Mouse (Mus musculus): ENCODE results near the gene Plac1. TPM values are rescaled to one million over a fixed set of nuclear protein-coding genes. Genes with fewer than 3 reads are reported as not detected.

Plac1 gene
- polyA plus RNA-seq, 1 experiment from 2014 or later = 4.6 TPM

DNA sequence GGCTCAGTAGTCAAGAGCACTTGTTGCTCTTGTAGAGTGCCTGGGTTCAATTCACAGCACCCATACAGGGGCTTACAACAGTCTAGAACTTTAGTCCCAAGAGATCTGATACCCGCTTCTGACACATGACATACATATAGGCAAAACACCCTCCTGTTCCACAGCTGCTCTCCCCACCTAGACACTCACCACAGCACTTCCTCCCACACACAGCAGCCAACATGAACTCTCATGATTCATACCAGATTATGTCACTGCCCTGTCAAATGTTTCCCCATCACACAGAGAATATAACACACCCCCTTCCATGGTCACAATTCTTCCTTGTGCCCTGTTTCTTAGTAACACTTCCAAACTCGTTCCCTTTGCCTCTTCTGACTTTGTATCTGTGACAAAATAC lies 71.3 kb downstream of the Plac1 start:
- H3K9me3 ChIP-seq (replicated peaks; ENCODE audit: control insufficient read depth, low read length) = no peaks in the 10 kb centered on the region
- no peaks in the 10 kb centered on the region for H3K36me3 ChIP-seq (ENCODE audit: control insufficient read depth, insufficient read depth)
- no peak for ATAC-seq (replicated peaks; ENCODE audit: extremely low read depth, insufficient read depth, low FRiP score)
- no peak overlapping the region for H3K9ac ChIP-seq (ENCODE audit: low read length)
- 70% methylated on average over 2 of the region's 2 CpGs for WGBS
- no peak overlapping the region for H3K4me3 ChIP-seq (ENCODE audit: low read length)
- no peak overlapping the region for H3K4me2 ChIP-seq (ENCODE audit: low read depth, low read length)
- H3K27me3 ChIP-seq (ENCODE audit: control insufficient read depth, insufficient read depth, low read length) = no peaks in the 10 kb centered on the region
- H3K4me1 ChIP-seq (ENCODE audit: control insufficient read depth, insufficient read depth, low read length) = peaks cover 15% of the 10 kb centered on the region; the same call in 1 of the 2 replicates
- no peak overlapping the region for H3K27ac ChIP-seq (ENCODE audit: low read length)

DNA sequence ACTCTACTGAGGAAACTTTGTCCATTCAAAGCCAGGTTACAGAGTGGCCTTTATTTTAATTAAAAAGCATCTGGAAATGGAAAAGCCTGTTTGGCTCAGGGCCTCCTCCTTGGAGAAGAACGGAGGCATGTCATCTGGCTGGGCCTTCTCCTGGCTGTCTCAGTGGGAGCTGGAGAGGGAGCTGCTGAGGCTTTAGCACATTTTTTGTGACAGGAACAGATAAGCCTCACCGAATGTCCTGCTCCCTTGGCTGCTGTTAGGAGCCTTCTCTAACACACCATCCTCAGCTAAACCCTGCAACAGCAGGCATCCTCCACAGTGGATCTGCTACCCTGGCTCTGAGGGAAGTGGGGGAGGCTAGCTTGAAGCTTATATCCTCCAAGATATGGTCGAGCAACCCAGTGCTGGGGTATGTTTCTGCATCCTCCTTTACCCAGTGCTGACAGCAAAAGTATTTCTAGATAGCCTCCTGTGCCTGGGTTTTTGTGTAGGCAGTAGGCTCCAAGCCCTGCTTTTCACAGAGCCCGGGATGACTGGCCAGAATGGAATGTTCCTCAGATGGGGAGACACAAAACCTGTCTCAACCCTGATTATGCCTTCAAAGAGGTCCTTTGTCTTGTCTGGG lies 72.9 kb downstream of the Plac1 start:
- WGBS = 22% methylated on average over 4 of the region's 4 CpGs

DNA sequence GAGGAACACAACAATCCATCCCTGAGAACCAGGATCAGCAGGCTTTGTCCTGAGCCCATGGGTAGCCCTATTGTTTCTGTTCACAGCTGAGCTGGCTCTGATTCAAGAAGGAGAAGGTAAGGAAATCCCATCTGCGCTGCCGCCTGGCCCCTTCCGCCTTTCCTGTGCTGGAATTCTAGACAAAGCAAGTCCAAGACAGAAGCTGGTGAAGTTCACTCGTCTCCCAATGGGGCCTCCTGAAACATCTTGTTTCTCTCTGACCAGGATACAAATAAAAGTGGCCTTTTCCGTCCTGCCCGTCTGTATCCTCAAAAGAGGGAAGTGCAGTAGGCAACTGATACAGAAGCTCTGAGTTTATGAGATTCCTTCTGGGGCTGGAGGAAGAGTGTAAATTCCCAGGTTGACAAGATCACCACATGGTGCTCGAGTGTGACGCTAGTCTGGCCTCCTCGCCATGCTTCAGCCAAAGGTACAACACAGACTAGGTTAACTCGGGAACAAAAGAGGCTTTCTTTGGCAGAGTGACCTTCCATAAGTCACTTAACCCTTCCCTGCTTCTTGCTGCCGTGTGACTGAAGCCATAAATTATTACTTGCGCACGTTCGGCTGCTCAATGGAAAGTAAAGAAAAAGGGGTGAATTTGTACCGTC lies 73.5 kb downstream of the Plac1 start:
- no peak for ATAC-seq (replicated peaks; ENCODE audit: extremely low read depth, insufficient read depth, low FRiP score)
- no peaks in the 10 kb centered on the region for H3K27me3 ChIP-seq (ENCODE audit: control insufficient read depth, insufficient read depth, low read length)
- no peak overlapping the region for H3K4me3 ChIP-seq (ENCODE audit: low read length)
- H3K9me3 ChIP-seq (replicated peaks; ENCODE audit: control insufficient read depth, low read length) = no peaks in the 10 kb centered on the region
- H3K27ac ChIP-seq (ENCODE audit: low read length) = peak overlapping the region; percentile 81
- peaks cover 25% of the 10 kb centered on the region for H3K4me1 ChIP-seq (ENCODE audit: control insufficient read depth, insufficient read depth, low read length)
- H3K4me2 ChIP-seq (ENCODE audit: low read depth, low read length) = no peak overlapping the region
- 47% methylated on average over 15 of the region's 15 CpGs for WGBS
- no peak overlapping the region; the same call in 1 of the 2 replicates for H3K9ac ChIP-seq (ENCODE audit: low read length)
- no peaks in the 10 kb centered on the region for H3K36me3 ChIP-seq (ENCODE audit: control insufficient read depth, insufficient read depth)

More for the DNA sequence above, 72.9 kb downstream of the Plac1 start:
- Histone ChIP-seq H3K27ac (ENCODE audit: low read length) (peak overlapping the region; percentile 81), H3K9ac (ENCODE audit: low read length) (no peak overlapping the region; the same call in 1 of the 2 replicates), H3K36me3 (ENCODE audit: control insufficient read depth, insufficient read depth) (no peaks in the 10 kb centered on the region), H3K4me3 (ENCODE audit: low read length) (no peak overlapping the region), H3K4me1 (ENCODE audit: control insufficient read depth, insufficient read depth, low read length) (peaks cover 19% of the 10 kb centered on the region), H3K4me2 (ENCODE audit: low read depth, low read length) (no peak overlapping the region), H3K9me3 (replicated peaks; ENCODE audit: control insufficient read depth, low read length) (no peaks in the 10 kb centered on the region), H3K27me3 (ENCODE audit: control insufficient read depth, insufficient read depth, low read length) (no peaks in the 10 kb centered on the region)
- ATAC-seq (replicated peaks; ENCODE audit: extremely low read depth, insufficient read depth, low FRiP score) = peak; percentile 84

DNA sequence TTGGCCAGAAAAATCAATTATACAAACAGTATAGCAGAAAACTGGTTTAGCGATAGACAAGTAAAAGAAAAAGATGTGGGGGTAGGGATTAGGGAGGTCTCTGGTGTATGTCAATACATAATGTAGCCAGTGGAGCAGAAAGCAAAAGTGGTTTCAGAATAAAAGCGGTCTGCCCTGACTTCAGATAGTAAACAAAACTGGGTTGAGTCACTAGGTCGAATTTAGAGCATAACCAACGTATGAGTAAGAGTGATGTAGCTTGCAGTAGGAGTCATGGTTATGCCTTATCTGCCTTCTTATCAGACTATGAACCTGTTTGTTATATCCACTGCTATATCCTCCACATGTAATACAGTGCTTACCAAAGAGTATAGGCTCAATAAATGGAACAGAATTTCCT lies 77.3 kb downstream of the Plac1 start:
- H3K4me1 ChIP-seq (ENCODE audit: control insufficient read depth, insufficient read depth, low read length) = peaks cover 32% of the 10 kb centered on the region
- H3K4me2 ChIP-seq (ENCODE audit: low read depth, low read length) = no peak overlapping the region
- H3K9ac ChIP-seq (ENCODE audit: low read length) = no peak overlapping the region
- H3K36me3 ChIP-seq (ENCODE audit: control insufficient read depth, insufficient read depth) = no peaks in the 10 kb centered on the region
- ATAC-seq (replicated peaks; ENCODE audit: extremely low read depth, insufficient read depth, low FRiP score) = no peak
- WGBS = 58% methylated on average over 4 of the region's 4 CpGs
- peak overlapping the region; percentile 67; the same call in 1 of the 2 replicates for H3K27ac ChIP-seq (ENCODE audit: low read length)
- no peak overlapping the region for H3K4me3 ChIP-seq (ENCODE audit: low read length)
- H3K9me3 ChIP-seq (replicated peaks; ENCODE audit: control insufficient read depth, low read length) = no peaks in the 10 kb centered on the region
- H3K27me3 ChIP-seq (ENCODE audit: control insufficient read depth, insufficient read depth, low read length) = no peaks in the 10 kb centered on the region

DNA sequence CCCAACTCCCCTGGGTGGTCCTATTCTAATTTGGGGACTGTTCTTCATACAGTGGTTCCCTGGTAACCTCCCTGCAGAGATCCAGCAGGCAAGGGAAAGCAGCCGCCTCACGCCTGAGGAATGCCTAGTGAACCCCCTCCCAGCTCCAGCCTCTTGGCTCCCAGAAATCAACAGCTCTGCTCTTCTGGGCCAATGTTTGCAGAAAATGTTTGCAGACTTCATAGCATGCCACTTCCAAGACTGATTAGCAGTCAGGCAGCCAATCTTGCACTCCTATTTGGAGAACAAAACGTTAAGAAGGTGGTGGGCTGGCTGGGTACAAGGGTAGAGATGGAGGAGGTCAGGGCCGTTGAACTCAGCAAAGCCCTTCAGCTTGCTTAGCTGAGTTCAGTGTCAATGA lies 78.3 kb downstream of the Plac1 start:
- no peaks in the 10 kb centered on the region for H3K36me3 ChIP-seq (ENCODE audit: control insufficient read depth, insufficient read depth)
- no peak overlapping the region for H3K4me3 ChIP-seq (ENCODE audit: low read length)
- H3K9ac ChIP-seq (ENCODE audit: low read length) = no peak overlapping the region
- peaks cover 25% of the 10 kb centered on the region for H3K4me1 ChIP-seq (ENCODE audit: control insufficient read depth, insufficient read depth, low read length)
- H3K27ac ChIP-seq (ENCODE audit: low read length) = peak overlapping the region; percentile 67
- peak; percentile 45 for ATAC-seq (replicated peaks; ENCODE audit: extremely low read depth, insufficient read depth, low FRiP score)
- no peak overlapping the region for H3K4me2 ChIP-seq (ENCODE audit: low read depth, low read length)
- H3K9me3 ChIP-seq (replicated peaks; ENCODE audit: control insufficient read depth, low read length) = no peaks in the 10 kb centered on the region
- no peaks in the 10 kb centered on the region for H3K27me3 ChIP-seq (ENCODE audit: control insufficient read depth, insufficient read depth, low read length)
- WGBS = 14% methylated on average over 4 of the region's 4 CpGs

DNA sequence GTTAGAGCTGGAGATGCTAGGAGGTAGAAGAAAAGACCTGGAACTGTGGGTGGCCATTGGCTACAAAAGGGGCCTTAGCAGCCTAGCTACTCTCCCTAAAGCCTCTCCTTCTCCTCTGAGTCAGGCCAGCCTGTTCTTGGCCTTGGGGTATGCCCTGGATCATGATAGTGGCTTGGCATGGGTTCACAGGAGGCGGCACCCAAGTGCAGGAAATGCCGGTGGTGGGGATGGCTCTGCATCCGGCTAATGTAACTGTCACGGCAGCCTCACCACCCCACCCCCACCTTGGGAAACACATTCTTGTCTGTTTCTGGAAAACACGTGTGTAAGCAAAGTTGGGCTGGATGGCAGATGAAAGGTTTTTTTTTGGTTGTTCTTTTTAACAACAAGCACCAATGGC lies 78.8 kb downstream of the Plac1 start:
- Histone ChIP-seq H3K9me3 (replicated peaks; ENCODE audit: control insufficient read depth, low read length) (no peaks in the 10 kb centered on the region), H3K4me1 (ENCODE audit: control insufficient read depth, insufficient read depth, low read length) (peaks cover 22% of the 10 kb centered on the region), H3K36me3 (ENCODE audit: control insufficient read depth, insufficient read depth) (no peaks in the 10 kb centered on the region), H3K27me3 (ENCODE audit: control insufficient read depth, insufficient read depth, low read length) (no peaks in the 10 kb centered on the region), H3K27ac (ENCODE audit: low read length) (peak overlapping the region; percentile 67), H3K9ac (ENCODE audit: low read length) (no peak overlapping the region), H3K4me2 (ENCODE audit: low read depth, low read length) (no peak overlapping the region), H3K4me3 (ENCODE audit: low read length) (no peak overlapping the region)
- WGBS = 32% methylated on average over 5 of the region's 5 CpGs
- ATAC-seq (replicated peaks; ENCODE audit: extremely low read depth, insufficient read depth, low FRiP score) = no peak; the same call in 1 of the 2 replicates

DNA sequence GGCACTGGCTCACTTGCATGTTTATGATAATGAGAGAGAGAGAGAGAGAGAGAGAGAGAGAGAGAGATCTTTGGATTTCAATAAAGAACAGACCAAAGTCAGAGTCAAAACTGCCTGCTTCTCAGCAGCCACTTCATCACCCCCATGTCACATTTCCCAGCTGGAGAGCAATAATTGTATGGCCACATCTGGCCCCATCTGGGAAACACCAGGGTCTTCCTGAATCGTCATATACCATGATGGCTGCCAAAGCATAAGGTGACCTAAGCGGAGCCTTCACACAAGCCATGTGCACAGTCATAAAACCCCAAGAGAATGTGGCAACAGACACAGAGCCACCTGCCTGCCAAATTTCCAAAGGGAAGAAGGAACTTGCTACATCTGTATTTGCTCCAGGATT lies 91.9 kb downstream of the Plac1 start:
- WGBS = 72% methylated on average over 2 of the region's 2 CpGs
- ATAC-seq (replicated peaks; ENCODE audit: extremely low read depth, insufficient read depth, low FRiP score) = no peak

DNA sequence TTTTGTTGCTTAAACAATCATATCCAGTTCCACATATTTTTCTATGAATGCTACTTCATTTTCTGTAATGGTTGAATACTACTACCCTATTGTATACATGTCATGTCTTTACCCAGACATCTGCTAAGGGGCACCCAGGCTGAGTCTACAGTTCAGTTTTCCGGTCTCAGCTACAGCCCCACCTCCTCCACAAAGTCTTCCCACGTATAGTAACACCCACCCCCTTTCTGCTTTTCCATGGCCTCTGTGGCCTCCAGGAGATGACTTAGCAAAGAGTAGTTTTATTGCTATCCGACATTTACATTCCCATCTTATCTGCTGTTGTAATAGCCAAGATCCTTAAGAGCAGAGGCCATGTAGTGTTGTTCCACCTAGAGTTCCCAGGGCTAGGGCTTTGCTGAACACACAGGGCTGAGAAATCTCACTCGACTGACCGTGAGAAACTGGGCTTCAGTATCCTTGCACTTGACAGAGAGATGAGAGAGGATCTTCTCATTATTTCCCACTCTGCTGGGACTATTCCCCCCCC lies 93.5 kb downstream of the Plac1 start:
- Histone ChIP-seq H3K9ac (ENCODE audit: low read length) (no peak overlapping the region), H3K4me1 (ENCODE audit: control insufficient read depth, insufficient read depth, low read length) (peaks cover 6% of the 10 kb centered on the region; the same call in 1 of the 2 replicates), H3K27ac (ENCODE audit: low read length) (no peak overlapping the region), H3K9me3 (replicated peaks; ENCODE audit: control insufficient read depth, low read length) (no peaks in the 10 kb centered on the region), H3K4me3 (ENCODE audit: low read length) (no peak overlapping the region), H3K4me2 (ENCODE audit: low read depth, low read length) (no peak overlapping the region), H3K36me3 (ENCODE audit: control insufficient read depth, insufficient read depth) (no peaks in the 10 kb centered on the region), H3K27me3 (ENCODE audit: control insufficient read depth, insufficient read depth, low read length) (no peaks in the 10 kb centered on the region)
- ATAC-seq (replicated peaks; ENCODE audit: extremely low read depth, insufficient read depth, low FRiP score) = no peak
- 38% methylated on average over 5 of the region's 5 CpGs for WGBS

More for the DNA sequence above, 91.9 kb downstream of the Plac1 start:
- no peak overlapping the region for H3K27ac ChIP-seq (ENCODE audit: low read length)
- H3K4me3 ChIP-seq (ENCODE audit: low read length) = no peak overlapping the region
- no peaks in the 10 kb centered on the region for H3K27me3 ChIP-seq (ENCODE audit: control insufficient read depth, insufficient read depth, low read length)
- H3K36me3 ChIP-seq (ENCODE audit: control insufficient read depth, insufficient read depth) = no peaks in the 10 kb centered on the region
- no peak overlapping the region for H3K4me2 ChIP-seq (ENCODE audit: low read depth, low read length)
- no peaks in the 10 kb centered on the region for H3K9me3 ChIP-seq (replicated peaks; ENCODE audit: control insufficient read depth, low read length)
- H3K4me1 ChIP-seq (ENCODE audit: control insufficient read depth, insufficient read depth, low read length) = peaks cover 6% of the 10 kb centered on the region; the same call in 1 of the 2 replicates
- no peak overlapping the region for H3K9ac ChIP-seq (ENCODE audit: low read length)

DNA sequence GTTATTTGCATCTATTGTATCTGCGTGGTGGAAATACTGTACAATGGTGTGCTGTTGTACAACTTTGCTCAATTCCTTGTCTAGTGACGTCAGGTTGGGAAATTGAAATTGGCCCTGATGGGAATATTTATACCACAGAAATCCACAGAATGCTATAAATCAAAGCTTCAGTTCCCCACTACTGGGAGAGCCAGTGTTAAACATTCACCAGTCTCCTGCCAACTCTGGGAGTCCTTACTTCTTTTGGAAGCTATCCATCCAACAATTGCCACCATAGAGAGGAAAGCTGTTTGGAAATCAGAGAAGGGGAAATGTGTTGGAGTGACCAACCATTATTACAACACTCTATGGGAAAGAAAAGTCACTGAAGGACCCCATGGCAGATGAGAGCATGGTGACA lies 100.3 kb downstream of the Plac1 start:
- Histone ChIP-seq H3K9me3 (replicated peaks; ENCODE audit: control insufficient read depth, low read length) (no peaks in the 10 kb centered on the region), H3K4me3 (ENCODE audit: low read length) (no peak overlapping the region), H3K4me2 (ENCODE audit: low read depth, low read length) (no peak overlapping the region), H3K36me3 (ENCODE audit: control insufficient read depth, insufficient read depth) (no peaks in the 10 kb centered on the region), H3K27ac (ENCODE audit: low read length) (no peak overlapping the region), H3K27me3 (ENCODE audit: control insufficient read depth, insufficient read depth, low read length) (no peaks in the 10 kb centered on the region), H3K4me1 (ENCODE audit: control insufficient read depth, insufficient read depth, low read length) (no peaks in the 10 kb centered on the region), H3K9ac (ENCODE audit: low read length) (no peak overlapping the region)
- ATAC-seq (replicated peaks; ENCODE audit: extremely low read depth, insufficient read depth, low FRiP score) = no peak
- 88% methylated on average over 2 of the region's 2 CpGs for WGBS

All from heart, embryonic 16.5 days (tissue).